Mouse (Mus musculus): ENCODE data around the gene Gm20604. TPM values are rescaled to one million over a fixed set of nuclear protein-coding genes. Genes with fewer than 3 reads are reported as not detected.

Gm20604 gene
- total RNA-seq (2021), result 10 to 100 TPM; 13.2 to 16.0 TPM
- long read RNA-seq, experiment 1, transcript Gm20604-201 (2 exons, 2,795 nt), result major isoform, 5 of 6 reads
- long read RNA-seq, experiment 1, partial matches to known transcripts, result 0 of 6 reads
- long read RNA-seq, experiment 1, other reads (novel, unspliced or antisense), result 1 of 6 reads
- long read RNA-seq, experiment 2, transcript Gm20604-201 (2 exons, 2,795 nt), result major isoform, 8 of 15 reads
- long read RNA-seq, experiment 2, partial matches to known transcripts, result 7 of 15 reads
- long read RNA-seq, experiment 2, other reads (novel, unspliced or antisense), result 0 of 15 reads

- TF ChIP-seq CTCF (conservative IDR thresholded peaks at IDR 0.05), result no peak
- Histone ChIP-seq H3K27ac (peak within 1 kb of the TSS; percentile 92), H3K4me3 (peak within 1 kb of the TSS; percentile 80)
- peak in 1 of 2 experiments; percentile 33 for DNase-seq (ENCODE audit: low spot score in 2 of 2)
Measured at GRCm38 (mm10) chr12:102758403-102758756, at the start of gene Gm20604. Gene Gm20604, minus strand, starts transcription at chr12:102758672.

DNA sequence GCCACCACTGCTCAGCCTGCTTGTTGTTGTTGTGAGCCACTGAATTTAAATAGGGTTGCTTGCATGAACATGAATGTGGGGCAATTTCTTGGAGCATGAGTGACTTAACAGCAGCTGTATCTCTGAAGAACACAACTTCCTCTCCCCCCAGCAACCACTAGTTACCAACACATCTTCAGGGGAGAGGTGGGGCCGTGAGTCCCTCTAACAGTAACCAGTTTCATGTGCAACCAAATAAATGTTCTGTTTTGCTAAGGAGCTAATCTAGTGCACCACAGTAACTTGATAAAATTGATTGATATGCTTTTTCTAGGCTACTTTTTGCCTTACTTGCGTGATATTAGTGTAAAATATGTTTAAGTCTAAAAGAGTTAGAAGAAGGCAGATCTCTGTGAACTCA lies 41.1 kb upstream of the Gm20604 start:
- no peak for TF ChIP-seq CTCF (conservative IDR thresholded peaks at IDR 0.05)

GRCm38 (mm10) chr12:102787927-102788326 lies 29.5 kb upstream of the Gm20604 start:
- Histone ChIP-seq H3K4me3 (no peak overlapping the region), H3K27ac (no peak overlapping the region)
- no peak for TF ChIP-seq CTCF (conservative IDR thresholded peaks at IDR 0.05)
- no peak for DNase-seq (ENCODE audit: low spot score in 2 of 2)

More for the DNA sequence above, 41.1 kb upstream of the Gm20604 start:
- no peak for DNase-seq (ENCODE audit: low spot score in 2 of 2)
- H3K4me3 ChIP-seq, result no peak overlapping the region
- no peak overlapping the region for H3K27ac ChIP-seq

- TF ChIP-seq CTCF (conservative IDR thresholded peaks at IDR 0.05), result no peak
- Histone ChIP-seq H3K4me3 (no peak overlapping the region), H3K27ac (peak overlapping the region; percentile 65; the same call in 1 of the 2 replicates)
- DNase-seq (ENCODE audit: low spot score in 2 of 2), result peak; percentile 37 to 59
Measured at GRCm38 (mm10) chr12:102785593-102785985, 27.1 kb upstream of the Gm20604 start.

DNA sequence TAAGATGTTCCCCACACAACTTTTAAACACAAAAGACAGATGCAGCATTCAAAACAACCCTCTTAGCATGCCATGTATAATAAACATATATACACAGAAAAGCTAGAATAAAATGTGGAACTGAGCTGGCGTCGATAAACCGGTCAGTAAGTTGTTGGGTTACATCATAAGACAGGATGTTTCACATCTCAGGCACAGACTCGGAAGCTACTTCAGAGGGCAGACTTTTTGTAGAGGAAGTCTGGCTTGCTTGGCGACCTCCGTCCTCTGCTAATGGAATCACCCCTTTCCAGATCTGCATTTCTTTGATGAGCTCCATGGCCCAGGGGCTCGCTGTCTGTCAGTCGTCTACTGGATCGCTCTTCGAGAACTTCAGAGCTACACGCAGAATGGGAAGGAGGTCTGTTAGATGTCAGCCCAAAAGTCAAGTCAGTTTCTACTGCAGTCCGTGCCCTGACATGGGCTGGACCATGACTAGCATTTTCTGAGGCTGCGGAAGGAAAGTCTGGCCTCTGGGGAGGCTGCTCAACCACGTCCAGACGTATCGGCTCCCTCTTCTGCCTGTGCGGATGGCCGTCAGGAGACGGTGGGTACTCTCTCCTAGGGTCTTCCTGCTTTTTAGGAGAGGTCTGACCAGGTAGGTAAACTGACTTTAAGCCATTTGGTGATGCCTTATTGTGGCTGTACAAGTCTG lies 26.6 kb upstream of the Gm20604 start:
- H3K27ac ChIP-seq, result peak overlapping the region; percentile 65; the same call in 1 of the 2 replicates
- no peak for DNase-seq (ENCODE audit: low spot score in 2 of 2)
- no peak overlapping the region for H3K4me3 ChIP-seq
- TF ChIP-seq CTCF (conservative IDR thresholded peaks at IDR 0.05), result no peak

- Histone ChIP-seq H3K4me3 (no peak overlapping the region), H3K27ac (no peak overlapping the region)
- DNase-seq (ENCODE audit: low spot score in 2 of 2), result no peak
- TF ChIP-seq CTCF (conservative IDR thresholded peaks at IDR 0.05), result no peak
Measured at GRCm38 (mm10) chr12:102782841-102783240, 24.4 kb upstream of the Gm20604 start.

DNA sequence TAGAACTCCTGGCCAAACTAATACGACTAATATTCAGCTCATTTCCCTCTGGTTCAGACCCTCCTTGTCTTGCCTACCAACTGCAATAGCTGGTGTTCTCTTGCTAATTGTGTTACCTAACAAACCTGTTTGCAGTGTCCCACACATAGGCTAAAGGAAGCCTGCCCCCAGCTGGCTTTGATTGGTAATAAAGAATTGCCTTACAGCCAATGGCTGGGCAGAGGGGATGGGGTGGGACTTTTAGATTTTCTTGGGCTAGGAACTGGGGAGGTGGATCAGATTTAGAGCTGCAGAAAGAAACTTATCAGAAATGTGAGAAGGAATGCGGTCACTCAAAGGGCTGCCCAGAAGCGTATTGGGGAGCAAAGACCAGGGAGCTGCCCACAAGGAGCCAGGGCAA lies 21.0 kb upstream of the Gm20604 start:
- no peak for DNase-seq (ENCODE audit: low spot score in 2 of 2)
- peak; percentile 53 for TF ChIP-seq CTCF (conservative IDR thresholded peaks at IDR 0.05)
- Histone ChIP-seq H3K27ac (no peak overlapping the region), H3K4me3 (no peak overlapping the region)

DNA sequence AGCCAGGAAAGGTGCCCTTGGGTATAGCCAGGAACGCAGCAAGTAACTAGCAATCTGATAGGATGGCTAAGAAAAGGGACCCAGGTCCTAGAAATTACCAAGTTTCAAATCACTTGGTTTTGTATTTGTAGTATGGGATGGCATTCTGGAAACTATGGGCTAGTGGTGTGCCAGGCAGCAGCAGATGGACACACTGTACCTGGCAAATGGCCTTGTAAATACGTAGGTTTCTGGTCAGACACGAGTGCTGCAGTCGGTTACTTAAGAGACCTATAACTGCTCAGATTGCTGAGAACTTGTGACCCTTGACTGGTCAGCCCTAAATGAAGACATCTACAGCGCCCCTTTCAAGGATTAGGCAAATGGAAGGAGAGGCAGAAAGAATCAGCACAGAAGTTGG lies 19.7 kb upstream of the Gm20604 start:
- Histone ChIP-seq H3K27ac (no peak overlapping the region), H3K4me3 (no peak overlapping the region)
- TF ChIP-seq CTCF (conservative IDR thresholded peaks at IDR 0.05), result no peak
- no peak for DNase-seq (ENCODE audit: low spot score in 2 of 2)

GRCm38 (mm10) chr12:102776035-102776434 lies 17.6 kb upstream of the Gm20604 start:
- no peak for DNase-seq (ENCODE audit: low spot score in 2 of 2)
- TF ChIP-seq CTCF (conservative IDR thresholded peaks at IDR 0.05), result no peak
- Histone ChIP-seq H3K27ac (no peak overlapping the region), H3K4me3 (no peak overlapping the region)

DNA sequence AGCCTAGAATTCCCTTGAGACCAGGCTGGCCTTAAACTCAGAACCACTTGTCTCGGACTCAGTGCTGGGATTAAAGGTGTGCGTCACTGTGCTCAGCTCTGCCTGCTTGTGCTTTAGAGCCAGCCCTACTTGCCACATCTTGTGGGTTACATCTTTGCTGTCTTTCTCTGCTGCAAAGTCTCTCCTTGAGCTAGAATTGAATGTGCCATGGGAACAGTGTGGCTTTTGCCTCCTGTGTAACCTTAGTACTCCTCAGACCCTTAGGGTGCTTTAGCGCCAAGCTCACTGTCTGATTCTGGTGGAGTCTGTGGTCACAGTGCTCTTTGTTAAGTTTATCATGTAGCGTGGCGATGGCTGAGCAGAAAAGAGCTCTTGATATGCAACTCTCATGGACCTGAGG lies 14.2 kb upstream of the Gm20604 start:
- no peak for TF ChIP-seq CTCF (conservative IDR thresholded peaks at IDR 0.05)
- H3K27ac ChIP-seq, result no peak overlapping the region
- DNase-seq (ENCODE audit: low spot score in 2 of 2), result no peak

GRCm38 (mm10) chr12:102771601-102772000 lies 13.1 kb upstream of the Gm20604 start:
- no peak for DNase-seq (ENCODE audit: low spot score in 2 of 2)
- no peak for TF ChIP-seq CTCF (conservative IDR thresholded peaks at IDR 0.05)
- no peak overlapping the region for H3K4me3 ChIP-seq

More for the DNA sequence above, 14.2 kb upstream of the Gm20604 start:
- H3K4me3 ChIP-seq, result no peak overlapping the region

DNA sequence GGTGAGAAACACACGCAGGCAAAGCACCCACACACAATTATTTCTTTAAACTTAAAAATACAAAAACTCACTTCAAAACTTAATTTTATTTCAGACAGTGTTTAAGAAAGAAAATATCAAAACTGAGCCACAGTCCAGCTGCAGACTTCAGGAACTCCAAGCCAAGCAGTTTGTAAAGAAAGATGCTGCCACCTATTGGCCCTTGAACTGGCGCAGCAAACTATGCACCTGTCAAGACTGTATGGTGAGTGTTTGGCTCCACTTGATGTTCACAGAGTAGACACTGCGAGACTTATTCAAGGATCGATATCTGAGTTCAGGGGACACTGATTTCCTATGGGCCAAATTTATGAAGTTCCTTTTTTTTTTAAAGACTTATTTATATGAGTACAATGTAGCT lies 10.5 kb upstream of the Gm20604 start:
- Histone ChIP-seq H3K4me3 (no peak overlapping the region), H3K27ac (no peak overlapping the region)
- no peak for DNase-seq (ENCODE audit: low spot score in 2 of 2)
- peak; percentile 53 for TF ChIP-seq CTCF (conservative IDR thresholded peaks at IDR 0.05)

More at GRCm38 (mm10) chr12:102771601-102772000, 13.1 kb upstream of the Gm20604 start:
- no peak overlapping the region for H3K27ac ChIP-seq

DNA sequence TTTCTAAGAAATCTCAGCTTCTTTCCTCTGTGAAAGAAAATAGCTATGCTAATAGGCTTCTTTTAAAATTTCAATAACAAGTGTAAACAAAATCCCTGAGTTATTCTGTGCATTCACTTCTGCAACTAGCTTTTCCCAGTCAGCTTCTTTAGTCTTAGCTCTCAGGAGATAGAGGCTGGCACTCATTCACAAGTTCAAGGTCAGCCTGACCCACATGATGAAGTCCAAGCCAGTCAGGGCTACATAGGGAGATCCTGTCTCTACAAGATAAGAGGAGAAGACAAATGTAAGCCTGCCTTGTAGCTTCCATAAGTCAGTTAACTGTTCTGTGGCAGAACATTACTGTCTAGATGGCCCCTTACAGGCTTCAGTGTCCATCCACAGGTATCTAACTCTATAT lies 5.2 kb upstream of the Gm20604 start:
- DNase-seq (ENCODE audit: low spot score in 2 of 2), result no peak
- no peak for TF ChIP-seq CTCF (conservative IDR thresholded peaks at IDR 0.05)
- H3K4me3 ChIP-seq, result no peak overlapping the region
- H3K27ac ChIP-seq, result no peak overlapping the region

GRCm38 (mm10) chr12:102761668-102762067 lies 3.2 kb upstream of the Gm20604 start:
- TF ChIP-seq CTCF (conservative IDR thresholded peaks at IDR 0.05), result no peak
- no peak overlapping the region for H3K27ac ChIP-seq
- no peak overlapping the region for H3K4me3 ChIP-seq
- no peak for DNase-seq (ENCODE audit: low spot score in 2 of 2)
